Mouse (Mus musculus): Measurements from ENCODE around the gene Tm9sf2. TPM values are rescaled to one million over a fixed set of nuclear protein-coding genes. Genes with fewer than 3 reads are reported as not detected.

Tm9sf2 gene
- polyA plus RNA-seq, 1 experiment from 2014 or later, result 151 TPM

DNA sequence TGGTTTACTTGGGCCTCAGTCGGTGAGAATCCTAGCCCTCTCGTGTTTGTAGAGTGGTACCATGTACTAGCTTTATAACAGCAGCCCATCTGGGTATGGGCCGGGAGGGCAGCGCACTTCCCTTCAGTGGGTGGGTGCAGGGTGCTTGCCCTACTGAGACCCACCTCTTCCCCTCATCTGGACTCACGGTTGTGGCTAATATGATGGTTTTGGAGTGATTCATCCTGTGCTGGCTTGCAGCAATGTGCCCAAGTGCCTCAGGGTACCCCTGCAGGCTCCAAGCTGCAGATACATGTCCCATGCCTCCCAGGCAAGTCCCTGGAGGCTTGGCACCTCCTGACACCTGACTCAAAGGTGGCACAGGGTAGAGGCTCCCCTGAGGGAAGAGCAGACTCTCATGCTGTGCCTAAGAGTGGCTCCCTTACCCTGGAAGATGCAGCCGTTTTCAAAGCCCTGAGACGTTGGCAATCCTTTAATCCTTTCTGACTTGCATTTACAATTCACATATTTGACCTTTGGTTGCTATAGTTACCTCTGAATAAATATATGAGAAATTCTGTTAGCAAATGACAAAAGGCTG lies 63.5 kb downstream of the Tm9sf2 start:
- ATAC-seq (ENCODE audit: low FRiP score, low TSS enrichment), result no peak
- 61% methylated on average over 7 of the region's 7 CpGs for WGBS

DNA sequence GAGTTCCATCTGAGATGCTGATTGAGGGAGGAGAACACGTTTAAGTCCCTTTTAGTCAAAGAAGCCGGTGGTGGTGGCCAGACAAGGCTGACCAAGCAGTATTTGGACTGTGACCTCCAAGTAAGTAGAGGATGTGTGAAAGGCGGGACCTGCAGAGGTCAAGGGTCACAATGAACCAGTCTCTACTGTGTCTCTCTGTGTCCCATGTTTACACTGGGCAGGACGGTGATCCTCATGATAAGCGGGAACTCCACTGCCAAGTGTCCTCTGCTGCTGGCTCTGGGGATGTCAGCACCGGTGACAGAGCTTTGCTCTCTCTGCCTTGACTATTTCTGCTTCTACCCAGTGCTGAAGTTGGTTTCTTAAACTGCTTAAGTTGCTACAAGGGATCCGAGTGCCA lies 64.2 kb downstream of the Tm9sf2 start:
- H3K4me3 ChIP-seq (ENCODE audit: low read depth, low read length), result no peak overlapping the region
- ATAC-seq (ENCODE audit: low FRiP score, low TSS enrichment) (peak; percentile 55; the same call in 1 of the 2 replicates), DNase-seq (ENCODE audit: low spot score) (no peak)
- no peaks in the 10 kb centered on the region for H3K27me3 ChIP-seq (ENCODE audit: control insufficient read depth, insufficient read depth, low read length)
- H3K4me1 ChIP-seq (replicated peaks; ENCODE audit: control insufficient read depth, insufficient read depth), result no peaks in the 10 kb centered on the region
- no peaks in the 10 kb centered on the region for H3K9me3 ChIP-seq (ENCODE audit: control insufficient read depth, low read length)
- H3K9ac ChIP-seq (ENCODE audit: low read length), result no peak overlapping the region
- H3K36me3 ChIP-seq (ENCODE audit: control insufficient read depth, insufficient read depth, low read length), result no peaks in the 10 kb centered on the region
- WGBS, result 61% methylated on average over 7 of the region's 7 CpGs
- H3K4me2 ChIP-seq (replicated peaks; ENCODE audit: low read depth), result no peak overlapping the region
- TF ChIP-seq EP300 (optimal IDR thresholded peaks at IDR 0.05), result no peak
- no peak for TF ChIP-seq CTCF (IDR thresholded peaks at IDR 0.05; ENCODE audit: low read depth)
- no peak overlapping the region for H3K27ac ChIP-seq (replicated peaks)

More for the DNA sequence above, 63.5 kb downstream of the Tm9sf2 start:
- Histone ChIP-seq H3K27ac (replicated peaks) (no peak overlapping the region), H3K4me1 (replicated peaks; ENCODE audit: control insufficient read depth, insufficient read depth) (no peaks in the 10 kb centered on the region), H3K4me3 (ENCODE audit: low read depth, low read length) (no peak overlapping the region), H3K4me2 (replicated peaks; ENCODE audit: low read depth) (no peak overlapping the region), H3K9ac (ENCODE audit: low read length) (no peak overlapping the region), H3K36me3 (ENCODE audit: control insufficient read depth, insufficient read depth, low read length) (no peaks in the 10 kb centered on the region), H3K9me3 (ENCODE audit: control insufficient read depth, low read length) (no peaks in the 10 kb centered on the region), H3K27me3 (ENCODE audit: control insufficient read depth, insufficient read depth, low read length) (no peaks in the 10 kb centered on the region)
- peak; percentile 12 for DNase-seq (ENCODE audit: low spot score)
- no peak for TF ChIP-seq EP300 (optimal IDR thresholded peaks at IDR 0.05)

GRCm38 (mm10) chr14:122176263-122176798 lies 69.5 kb downstream of the Tm9sf2 start:
- WGBS, result 78% methylated on average over 14 of the region's 14 CpGs
- no peaks in the 10 kb centered on the region for H3K9me3 ChIP-seq (ENCODE audit: control insufficient read depth, low read length)
- ATAC-seq (ENCODE audit: low FRiP score, low TSS enrichment) (no peak), DNase-seq (ENCODE audit: low spot score) (no peak)
- no peak overlapping the region for H3K27ac ChIP-seq (replicated peaks)
- H3K36me3 ChIP-seq (ENCODE audit: control insufficient read depth, insufficient read depth, low read length), result no peaks in the 10 kb centered on the region
- TF ChIP-seq EP300 (optimal IDR thresholded peaks at IDR 0.05) (no peak), CTCF (IDR thresholded peaks at IDR 0.05; ENCODE audit: low read depth) (no peak)
- no peaks in the 10 kb centered on the region for H3K4me1 ChIP-seq (replicated peaks; ENCODE audit: control insufficient read depth, insufficient read depth)
- H3K27me3 ChIP-seq (ENCODE audit: control insufficient read depth, insufficient read depth, low read length), result no peaks in the 10 kb centered on the region
- H3K9ac ChIP-seq (ENCODE audit: low read length), result no peak overlapping the region
- H3K4me3 ChIP-seq (ENCODE audit: low read depth, low read length), result no peak overlapping the region
- no peak overlapping the region for H3K4me2 ChIP-seq (replicated peaks; ENCODE audit: low read depth)

GRCm38 (mm10) chr14:122179262-122179661 lies 72.4 kb downstream of the Tm9sf2 start:
- H3K9me3 ChIP-seq (ENCODE audit: control insufficient read depth, low read length), result no peaks in the 10 kb centered on the region
- H3K9ac ChIP-seq (ENCODE audit: low read length), result no peak overlapping the region
- H3K4me3 ChIP-seq (ENCODE audit: low read depth, low read length), result no peak overlapping the region
- no peak overlapping the region for H3K4me2 ChIP-seq (replicated peaks; ENCODE audit: low read depth)
- H3K27ac ChIP-seq (replicated peaks), result no peak overlapping the region
- TF ChIP-seq CTCF (IDR thresholded peaks at IDR 0.05; ENCODE audit: low read depth) (no peak), EP300 (optimal IDR thresholded peaks at IDR 0.05) (no peak)
- H3K27me3 ChIP-seq (ENCODE audit: control insufficient read depth, insufficient read depth, low read length), result no peaks in the 10 kb centered on the region
- DNase-seq (ENCODE audit: low spot score) (no peak), ATAC-seq (ENCODE audit: low FRiP score, low TSS enrichment) (no peak)
- H3K36me3 ChIP-seq (ENCODE audit: control insufficient read depth, insufficient read depth, low read length), result no peaks in the 10 kb centered on the region
- no peaks in the 10 kb centered on the region for H3K4me1 ChIP-seq (replicated peaks; ENCODE audit: control insufficient read depth, insufficient read depth)
- WGBS, result 70% methylated on average over 16 of the region's 16 CpGs

DNA sequence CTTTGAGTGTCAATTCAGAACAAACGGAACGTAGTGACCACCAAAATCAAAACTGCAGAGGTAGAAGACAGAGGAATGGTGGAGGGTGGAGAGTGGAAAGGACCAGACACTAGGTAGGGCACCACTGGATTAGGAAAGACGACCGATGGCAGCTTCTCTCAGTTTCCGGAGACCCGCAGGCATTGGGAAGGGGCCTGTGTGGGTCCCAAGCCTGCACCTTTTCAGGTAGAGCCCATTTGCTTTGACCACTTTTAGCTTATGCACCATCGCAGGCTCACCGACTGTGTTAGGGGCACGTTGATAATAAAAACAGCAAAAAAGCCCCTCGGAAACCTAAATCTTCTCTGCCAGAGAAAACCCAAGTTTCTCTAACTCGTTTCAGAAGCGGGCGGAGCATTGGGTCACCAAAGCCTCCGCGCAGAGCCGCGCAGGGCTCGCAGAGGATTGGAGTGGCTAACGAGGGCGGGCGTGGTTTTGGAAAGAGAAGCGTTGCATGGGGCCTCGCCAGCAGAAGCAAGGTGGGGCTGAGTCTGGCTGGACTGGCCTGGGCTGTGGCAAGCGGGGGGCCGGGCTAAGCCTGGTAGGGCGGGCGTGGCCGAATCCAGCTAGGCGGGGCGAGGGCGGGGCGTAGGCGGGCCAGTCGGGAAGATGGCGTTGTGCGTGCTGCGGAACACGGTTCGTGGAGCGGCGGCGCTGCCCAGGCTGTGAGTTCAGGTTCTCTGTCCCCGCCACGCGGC lies 74.4 kb downstream of the Tm9sf2 start, which contains the start of gene Clybl:
Gene Clybl (plus strand): TSS at position 627 of the 737 bp plus-strand sequence.
- H3K4me2 ChIP-seq (replicated peaks; ENCODE audit: low read depth), result peak within 1 kb of the TSS; percentile 76

DNA sequence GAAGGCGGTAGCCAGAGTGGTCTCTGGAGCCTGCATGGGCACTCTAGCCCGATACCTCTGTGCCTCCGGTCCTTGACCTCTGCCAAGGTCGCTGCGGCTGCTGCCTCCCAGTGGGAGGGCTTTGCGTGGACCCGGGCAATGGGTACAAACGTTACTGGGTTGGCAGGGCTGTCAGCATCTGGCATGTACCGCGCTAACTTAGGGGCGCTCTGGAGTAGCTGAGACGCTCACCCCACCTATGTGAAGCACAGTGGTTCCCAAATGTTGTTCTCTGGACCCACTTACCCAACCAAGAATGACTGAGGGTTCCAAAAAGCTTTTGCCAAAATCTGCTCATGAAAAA lies 74.9 kb downstream of the Tm9sf2 start:
- H3K4me2 ChIP-seq (replicated peaks; ENCODE audit: low read depth), result peak overlapping the region; percentile 76
- H3K36me3 ChIP-seq (ENCODE audit: control insufficient read depth, insufficient read depth, low read length), result no peaks in the 10 kb centered on the region
- H3K9me3 ChIP-seq (ENCODE audit: control insufficient read depth, low read length), result no peaks in the 10 kb centered on the region
- H3K27me3 ChIP-seq (ENCODE audit: control insufficient read depth, insufficient read depth, low read length), result no peaks in the 10 kb centered on the region
- TF ChIP-seq EP300 (optimal IDR thresholded peaks at IDR 0.05) (no peak), CTCF (IDR thresholded peaks at IDR 0.05; ENCODE audit: low read depth) (no peak; the same call in 1 of the 2 replicates)
- DNase-seq (ENCODE audit: low spot score), result no peak
- WGBS, result under 1% methylated on average over 12 of the region's 12 CpGs
- peak overlapping the region; percentile 77 for H3K9ac ChIP-seq (ENCODE audit: low read length)
- peak overlapping the region; percentile 72 for H3K4me3 ChIP-seq (ENCODE audit: low read depth, low read length)
- ATAC-seq (ENCODE audit: low FRiP score, low TSS enrichment), result no peak
- no peaks in the 10 kb centered on the region for H3K4me1 ChIP-seq (replicated peaks; ENCODE audit: control insufficient read depth, insufficient read depth)
- peak overlapping the region; percentile 73; the same call in 1 of the 2 replicates for H3K27ac ChIP-seq (replicated peaks)

More for the DNA sequence above, 74.4 kb downstream of the Tm9sf2 start, which contains the start of gene Clybl:
- TF ChIP-seq EP300 (optimal IDR thresholded peaks at IDR 0.05) (no peak), CTCF (IDR thresholded peaks at IDR 0.05; ENCODE audit: low read depth) (no peak; the same call in none of the 2 replicates)
- Histone ChIP-seq H3K27ac (replicated peaks) (peak within 1 kb of the TSS; percentile 73; the same call in 1 of the 2 replicates), H3K4me1 (replicated peaks; ENCODE audit: control insufficient read depth, insufficient read depth) (no peaks in the 10 kb centered on the region), H3K4me3 (ENCODE audit: low read depth, low read length) (peak within 1 kb of the TSS; percentile 72), H3K27me3 (ENCODE audit: control insufficient read depth, insufficient read depth, low read length) (no peaks in the 10 kb centered on the region), H3K9me3 (ENCODE audit: control insufficient read depth, low read length) (no peaks in the 10 kb centered on the region), H3K36me3 (ENCODE audit: control insufficient read depth, insufficient read depth, low read length) (no peaks in the 10 kb centered on the region), H3K9ac (ENCODE audit: low read length) (peak within 1 kb of the TSS; percentile 77)
- 4% methylated on average over 44 of the region's 45 CpGs for WGBS
- peak; percentile 99 for DNase-seq (ENCODE audit: low spot score)
- ATAC-seq (ENCODE audit: low FRiP score, low TSS enrichment), result peak; percentile 99
